Mouse (Mus musculus) cerebellum, adult 9-10 months (tissue): ENCODE results near the gene Myo3b.
"Not testable (repeated sequence)": the region's sequence is repeated elsewhere in the genome, so short reads cannot be mapped to it uniquely, and the experiment has no call there.

Experiments used
- DNase-seq: peaks from one replicate; pipeline ENCODE4 v3.0.0; 2022

Myo3b gene

DNA sequence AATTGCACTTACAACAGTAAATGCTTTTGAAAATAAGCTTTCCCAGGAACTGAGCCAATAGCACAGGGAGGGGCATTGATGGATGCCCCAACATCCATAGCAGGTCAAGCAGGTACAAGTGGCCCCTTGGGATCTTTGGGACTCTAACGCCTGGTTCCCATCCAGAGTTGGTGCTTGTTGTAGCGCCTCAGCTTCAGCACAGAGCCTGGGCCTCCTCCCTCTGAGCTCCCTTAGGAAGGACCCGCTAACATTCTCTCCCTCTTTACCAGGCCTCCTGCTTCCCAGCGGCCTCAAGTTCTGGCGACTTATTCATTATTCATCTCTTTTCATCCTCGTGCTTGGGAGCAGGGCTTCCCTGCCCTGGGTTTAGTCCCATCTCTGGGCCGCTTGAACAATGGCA, at the start of gene Myo3b:
Gene Myo3b, plus strand, starts transcription at position 375 of the 400 bp plus-strand sequence.
- DNase-seq: no peak

GRCm38 (mm10) chr2:69989224-69989623, 49.7 kb upstream of the Myo3b start:
- DNase-seq: no peak

- DNase-seq: no peak
These were observed 48.3 kb upstream of the Myo3b start for GRCm38 (mm10) chr2:69990647-69991046.

GRCm38 (mm10) chr2:69994082-69994736, 44.7 kb upstream of the Myo3b start:
- DNase-seq: not testable (repeated sequence)

- no peak for DNase-seq
These were observed 44.1 kb upstream of the Myo3b start for GRCm38 (mm10) chr2:69994779-69995178.

GRCm38 (mm10) chr2:69999097-69999770, 39.7 kb upstream of the Myo3b start:
- DNase-seq: peak; percentile 16

- no peak for DNase-seq
These were observed 38.6 kb upstream of the Myo3b start for GRCm38 (mm10) chr2:70000316-70000715.

GRCm38 (mm10) chr2:70006492-70006891, 32.4 kb upstream of the Myo3b start:
- DNase-seq: no peak

DNA sequence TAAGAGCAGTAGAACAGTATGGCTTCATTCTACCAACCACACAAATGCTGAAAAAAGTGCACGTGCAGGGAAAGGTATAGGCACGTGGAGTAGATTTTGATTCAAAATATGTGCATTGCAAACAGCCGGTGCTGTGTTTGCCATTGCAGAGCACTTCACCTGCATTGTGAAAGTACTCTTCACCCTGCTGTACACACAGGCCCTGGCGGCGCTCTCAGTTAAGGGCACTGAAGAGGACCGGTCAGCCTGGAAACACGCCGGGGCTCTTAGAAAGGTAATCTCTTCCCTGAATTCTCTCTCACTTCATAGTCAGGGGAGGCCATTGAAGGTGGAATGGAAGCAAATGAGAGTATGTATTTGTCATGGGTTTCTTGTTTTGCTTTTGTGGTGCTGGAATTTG, 26.0 kb upstream of the Myo3b start:
- no peak for DNase-seq

- DNase-seq: peak; percentile 23
These were observed 20.7 kb upstream of the Myo3b start for GRCm38 (mm10) chr2:70018236-70018635.

DNA sequence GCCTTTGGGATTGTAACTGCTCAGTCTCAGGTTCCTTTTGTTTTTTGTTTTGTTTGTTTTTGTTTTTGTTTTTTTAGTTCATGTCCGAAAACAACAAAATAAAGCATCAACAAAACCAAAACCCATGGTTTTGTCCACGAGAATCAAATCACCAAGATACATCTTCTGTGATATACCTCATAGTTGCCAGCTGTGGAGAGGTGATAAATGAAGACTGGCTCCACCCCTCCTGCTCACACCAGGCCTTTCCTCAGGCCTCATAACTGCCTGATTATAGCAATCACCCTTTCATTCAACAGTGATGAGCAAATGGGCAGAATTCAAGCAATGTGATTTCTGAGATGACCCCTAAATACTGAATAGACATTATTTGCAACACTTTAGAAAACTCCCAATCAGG, 14.5 kb upstream of the Myo3b start:
- no peak for DNase-seq

GRCm38 (mm10) chr2:70025711-70026110, 13.2 kb upstream of the Myo3b start:
- DNase-seq: no peak

DNA sequence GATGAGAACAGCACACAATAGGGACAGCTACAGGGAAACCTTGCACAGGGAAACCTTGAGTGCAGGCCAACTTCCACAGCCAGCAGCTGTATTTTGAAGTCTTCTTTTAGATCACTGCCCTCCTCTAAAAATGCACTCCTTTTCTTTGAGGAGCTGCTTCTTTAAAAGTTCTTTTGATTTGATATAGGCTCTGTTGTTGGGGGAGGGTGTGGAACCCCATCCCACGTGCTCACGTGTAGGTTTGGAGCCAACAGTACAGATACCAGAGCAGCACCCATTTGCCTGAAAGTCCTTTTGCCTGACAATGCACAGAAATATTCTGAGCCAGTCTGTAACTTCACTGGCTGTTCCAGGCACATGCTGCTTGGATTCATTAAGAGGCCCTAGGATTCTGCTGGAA, 7.5 kb upstream of the Myo3b start:
- no peak for DNase-seq

DNA sequence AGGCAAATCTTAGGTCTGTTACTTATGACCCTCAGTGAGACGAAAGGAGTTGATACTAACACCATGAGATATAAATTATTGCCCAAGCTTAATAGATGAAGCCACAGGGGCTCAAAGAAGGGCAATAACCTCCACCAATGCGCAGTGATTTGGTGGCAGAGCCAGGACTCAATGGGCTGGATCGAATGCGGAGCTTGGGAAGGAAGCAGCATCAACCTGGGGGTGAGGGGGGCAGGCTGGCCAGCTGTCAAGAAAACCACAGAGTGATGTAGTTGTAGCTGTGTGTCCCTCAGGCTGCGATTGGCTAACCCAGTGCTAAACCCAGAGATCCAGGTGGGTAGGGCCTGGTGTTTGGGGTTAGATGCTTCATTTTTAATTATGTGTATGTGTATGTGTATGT, 4.0 kb upstream of the Myo3b start:
- no peak for DNase-seq

GRCm38 (mm10) chr2:70035358-70035757, 3.6 kb upstream of the Myo3b start:
- DNase-seq: no peak

DNA sequence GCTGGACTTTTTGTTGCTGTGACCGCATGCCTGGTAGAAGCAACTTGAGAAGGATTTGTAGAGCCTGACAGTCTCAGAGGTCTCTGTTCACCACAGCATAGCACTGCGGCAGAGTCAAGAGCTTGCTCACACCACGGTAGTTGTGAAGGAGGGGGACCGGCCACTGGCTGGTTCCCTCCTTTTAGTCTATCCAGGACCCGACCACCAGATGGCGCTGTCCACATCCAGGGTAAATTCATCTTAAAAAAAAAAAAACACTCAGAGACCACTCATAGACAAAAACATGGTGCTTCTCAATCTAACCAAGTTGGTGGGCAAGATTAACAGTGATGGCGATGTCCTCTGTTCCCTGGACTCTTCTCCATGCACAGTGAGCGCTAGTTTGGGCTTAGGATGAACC, 1.7 kb upstream of the Myo3b start:
- DNase-seq: no peak

GRCm38 (mm10) chr2:70044466-70044865, 5.5 kb downstream of the Myo3b start:
- no peak for DNase-seq

DNA sequence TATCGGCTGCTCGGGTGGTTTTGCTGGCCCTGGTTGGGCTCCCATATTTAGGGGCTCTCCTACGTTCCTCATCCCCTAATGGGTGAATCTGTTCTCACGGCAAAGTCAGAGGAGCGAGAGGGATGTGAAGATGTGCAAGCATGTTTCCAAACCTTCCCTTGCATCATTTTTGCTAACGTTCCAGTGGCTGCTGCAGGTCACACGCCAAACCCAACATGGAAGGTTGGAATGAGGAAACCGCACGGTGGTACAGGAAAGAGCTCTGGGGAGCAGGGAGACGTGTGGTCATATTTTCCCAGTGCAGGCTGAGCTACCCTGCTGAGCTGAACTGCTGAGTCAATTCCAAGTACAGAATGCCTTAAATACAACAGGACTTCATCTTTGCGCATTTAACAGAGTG, 8.9 kb downstream of the Myo3b start:
- no peak for DNase-seq

- DNase-seq: no peak
These were observed 14.9 kb downstream of the Myo3b start for GRCm38 (mm10) chr2:70053803-70054202.

- no peak for DNase-seq
These were observed 19.3 kb downstream of the Myo3b start for GRCm38 (mm10) chr2:70058201-70058600.

DNA sequence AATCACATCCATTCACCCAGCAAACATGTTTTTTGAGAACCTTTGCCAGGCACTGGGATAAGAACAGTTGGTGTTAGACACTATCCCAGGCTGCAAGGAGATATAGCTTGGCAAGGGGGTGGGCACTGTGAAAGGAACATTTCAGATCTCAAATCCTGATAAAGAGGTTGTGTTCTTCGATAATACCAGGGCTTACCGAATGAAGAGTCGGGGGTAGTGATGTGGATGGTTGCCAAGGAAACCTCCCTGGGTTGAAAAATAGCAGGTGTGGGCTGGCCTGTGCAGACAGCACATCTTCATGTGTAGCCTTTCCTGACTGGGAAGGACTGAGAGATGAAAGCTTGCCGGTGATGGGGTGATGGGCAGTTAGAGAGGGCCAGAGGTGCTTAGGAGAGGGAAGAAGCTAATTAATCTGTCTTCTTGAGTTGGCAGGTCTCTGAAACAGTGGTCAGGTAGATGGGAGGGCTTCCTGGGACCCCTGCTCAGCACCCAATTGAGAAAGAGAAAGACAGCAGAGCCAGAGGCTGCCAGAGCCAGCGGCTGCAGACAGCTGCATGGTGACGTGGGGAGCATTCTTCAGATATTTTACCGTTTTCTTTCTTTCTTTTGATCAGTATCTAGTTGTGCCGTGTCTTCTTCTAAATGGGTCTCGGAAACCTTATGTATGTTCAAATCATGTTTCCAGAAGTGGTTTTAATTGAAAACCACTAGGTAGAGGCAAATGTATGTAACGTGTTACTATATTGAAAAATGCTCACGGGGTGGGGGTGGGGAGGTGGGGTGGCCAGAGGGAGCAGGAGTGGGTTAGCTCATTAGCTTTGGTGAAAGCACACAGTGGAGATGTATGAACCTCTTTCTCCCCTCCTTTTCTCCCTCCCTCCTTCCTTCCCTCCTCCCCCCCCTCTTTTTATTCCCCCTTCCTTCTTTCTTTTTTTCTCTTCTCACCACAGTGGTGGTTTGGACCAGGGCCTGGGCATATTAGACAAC, 21.7 kb downstream of the Myo3b start:
- DNase-seq: no peak

DNA sequence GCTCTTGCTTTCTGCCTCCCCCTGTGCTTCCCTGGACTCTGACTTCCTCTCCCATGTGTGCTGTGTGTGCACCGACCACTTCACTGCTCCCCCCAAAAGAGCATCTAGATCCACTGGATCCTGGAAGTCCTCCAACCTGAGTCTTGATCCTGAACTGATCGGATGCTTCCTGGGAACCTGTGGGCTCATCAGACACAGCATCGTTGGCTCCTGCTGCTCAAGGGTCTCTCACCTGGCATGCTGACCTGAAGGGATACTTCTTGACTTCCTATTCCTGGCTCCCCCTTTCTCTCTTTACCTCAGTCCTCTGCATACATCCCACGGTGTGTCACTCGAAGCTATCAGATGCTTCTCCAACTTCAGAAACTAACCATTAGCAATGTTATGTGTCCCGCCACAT, 26.2 kb downstream of the Myo3b start:
- no peak for DNase-seq

DNA sequence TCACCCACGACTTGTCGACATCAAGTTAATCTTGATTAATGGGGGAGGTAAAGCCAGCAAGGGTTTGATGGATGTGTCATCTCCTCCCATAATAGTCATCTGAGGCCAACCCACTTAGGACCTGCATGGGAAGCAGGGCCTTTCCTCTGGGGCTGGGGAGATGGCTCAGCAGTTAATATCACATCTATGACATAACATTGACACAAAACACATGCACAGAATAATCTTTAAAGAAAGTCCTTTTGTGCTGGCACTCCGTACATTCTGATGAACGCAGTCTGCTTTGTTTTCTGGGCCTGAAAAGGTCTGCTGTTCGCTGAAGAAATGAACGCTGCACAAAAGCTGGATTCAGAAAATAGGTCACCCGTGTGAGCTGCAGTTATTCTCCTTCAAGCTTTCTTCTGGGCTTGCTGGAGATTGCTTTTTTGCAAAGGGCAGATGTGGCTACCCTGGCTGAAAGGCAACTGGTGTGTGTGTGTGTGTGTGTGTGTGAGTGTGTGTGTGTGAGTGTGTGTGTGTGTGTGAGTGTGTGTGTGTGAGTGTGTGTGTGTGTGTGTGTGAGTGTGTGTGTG, 26.9 kb downstream of the Myo3b start:
- no peak for DNase-seq
